Mouse (Mus musculus): Measurements from ENCODE around the gene Dnajc24. TPM values are rescaled to one million over a fixed set of nuclear protein-coding genes. Genes with fewer than 3 reads are reported as not detected.

Dnajc24 gene
- total and polyA plus RNA-seq, 3 experiments: 28.7 to 30.3 TPM; not detected in 1

GRCm38 (mm10) chr2:105963447-105963846 lies 39.9 kb downstream of the Dnajc24 start:
- no peak overlapping the region for H3K9ac ChIP-seq (ENCODE audit: control insufficient read depth, low read depth, low read length, poor library complexity, severe bottlenecking)
- no peaks in the 10 kb centered on the region for H3K27me3 ChIP-seq (ENCODE audit: control insufficient read depth in 1 of 2, insufficient read depth in 2 of 2, low read length in 2 of 2)
- no peak overlapping the region for H3K27ac ChIP-seq (ENCODE audit: control insufficient read depth, low read depth, low read length)
- H3K4me3 ChIP-seq (ENCODE audit: control insufficient read depth in 1 of 2, insufficient read depth in 1 of 2, low read depth in 2 of 2, low read length in 2 of 2): no peak overlapping the region
- no peaks in the 10 kb centered on the region for H3K4me1 ChIP-seq (ENCODE audit: control insufficient read depth in 1 of 2, insufficient read depth in 2 of 2, low read length in 2 of 2)
- H3K79me2 ChIP-seq (ENCODE audit: control insufficient read depth, insufficient read depth, low read length, poor library complexity): no peaks in the 10 kb centered on the region
- no peak for DNase-seq (ENCODE audit: low read depth, low spot score)
- TF ChIP-seq ELF1 (IDR thresholded peaks at IDR 0.05; ENCODE audit: low read depth, low read length) (no peak), HCFC1 (IDR thresholded peaks at IDR 0.05; ENCODE audit: low read depth, low read length) (no peak), ZKSCAN1 (IDR thresholded peaks at IDR 0.05; ENCODE audit: low read depth, low read length) (no peak), MYC (IDR thresholded peaks at IDR 0.05; ENCODE audit: low read depth, low read length) (no peak), TBP (IDR thresholded peaks at IDR 0.05; ENCODE audit: low read depth, low read length) (no peak), ZNF384 (IDR thresholded peaks at IDR 0.05; ENCODE audit: low read depth, low read length) (no peak)
- no peaks in the 10 kb centered on the region for H3K9me3 ChIP-seq (replicated peaks; ENCODE audit: insufficient read depth, low read length)
- peaks cover 0 to 9% of the 10 kb centered on the region in 2 experiments; a peak in 2 of 4 replicates for H3K36me3 ChIP-seq (ENCODE audit: control insufficient read depth in 1 of 2, insufficient read depth in 2 of 2, low read length in 2 of 2)

DNA sequence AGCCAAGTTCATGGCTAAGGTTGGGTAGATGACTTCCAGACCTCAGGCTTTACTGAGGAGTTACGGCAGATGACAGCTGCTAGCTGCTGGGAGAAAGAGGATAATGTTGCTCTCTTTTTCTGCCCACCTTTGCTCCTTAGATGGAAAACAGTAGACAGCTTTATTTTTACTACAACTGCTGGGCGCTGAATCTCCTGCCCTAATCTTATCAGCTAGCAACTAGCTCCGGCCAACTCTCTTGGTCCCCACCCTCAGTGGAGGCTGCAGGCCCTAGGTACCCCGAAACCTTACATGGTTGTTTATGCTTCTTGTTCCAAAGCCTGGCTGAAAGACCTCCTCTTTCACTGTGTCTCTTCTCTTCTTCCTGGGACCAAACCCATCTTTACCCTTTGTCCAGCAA lies 49.5 kb downstream of the Dnajc24 start:
- no peak overlapping the region for H3K4me3 ChIP-seq (ENCODE audit: control insufficient read depth in 1 of 2, insufficient read depth in 1 of 2, low read depth in 2 of 2, low read length in 2 of 2)
- peaks cover 9 to 16% of the 10 kb centered on the region in 2 experiments for H3K4me1 ChIP-seq (ENCODE audit: control insufficient read depth in 1 of 2, insufficient read depth in 2 of 2, low read length in 2 of 2)
- H3K9me3 ChIP-seq (replicated peaks; ENCODE audit: insufficient read depth, low read length): no peaks in the 10 kb centered on the region
- no peak overlapping the region for H3K9ac ChIP-seq (ENCODE audit: control insufficient read depth, low read depth, low read length, poor library complexity, severe bottlenecking)
- no peak for TF ChIP-seq CHD1 (IDR thresholded peaks at IDR 0.05; ENCODE audit: low read depth, low read length)
- no peak for TF ChIP-seq HCFC1 (IDR thresholded peaks at IDR 0.05; ENCODE audit: low read depth, low read length)
- TF ChIP-seq TAL1 (IDR thresholded peaks at IDR 0.05; ENCODE audit: low read length): no peak
- TF ChIP-seq POLR2AphosphoS2 (IDR thresholded peaks at IDR 0.05; ENCODE audit: low read length): no peak
- TF ChIP-seq BHLHE40 (IDR thresholded peaks at IDR 0.05; ENCODE audit: borderline replicate concordance, low read depth, low read length): no peak
- peak; percentile 35; the same call in 1 of the 2 replicates for TF ChIP-seq GATA1 (IDR thresholded peaks at IDR 0.05; ENCODE audit: low read depth, low read length)
- no peak for TF ChIP-seq SIN3A (IDR thresholded peaks at IDR 0.05; ENCODE audit: low read length)
- no peak for TF ChIP-seq USF1 (IDR thresholded peaks at IDR 0.05; ENCODE audit: low read depth, low read length)
- no peaks in the 10 kb centered on the region for H3K27me3 ChIP-seq (ENCODE audit: control insufficient read depth in 1 of 2, insufficient read depth in 2 of 2, low read length in 2 of 2)
- peaks cover 1% of the 10 kb centered on the region; the same call in 1 of the 2 replicates for H3K79me2 ChIP-seq (ENCODE audit: control insufficient read depth, insufficient read depth, low read length, poor library complexity)
- DNase-seq (ENCODE audit: low read depth, low spot score): no peak
- H3K27ac ChIP-seq (ENCODE audit: control insufficient read depth, low read depth, low read length): no peak overlapping the region
- peaks cover 4 to 15% of the 10 kb centered on the region in 2 experiments for H3K36me3 ChIP-seq (ENCODE audit: control insufficient read depth in 1 of 2, insufficient read depth in 2 of 2, low read length in 2 of 2)

DNA sequence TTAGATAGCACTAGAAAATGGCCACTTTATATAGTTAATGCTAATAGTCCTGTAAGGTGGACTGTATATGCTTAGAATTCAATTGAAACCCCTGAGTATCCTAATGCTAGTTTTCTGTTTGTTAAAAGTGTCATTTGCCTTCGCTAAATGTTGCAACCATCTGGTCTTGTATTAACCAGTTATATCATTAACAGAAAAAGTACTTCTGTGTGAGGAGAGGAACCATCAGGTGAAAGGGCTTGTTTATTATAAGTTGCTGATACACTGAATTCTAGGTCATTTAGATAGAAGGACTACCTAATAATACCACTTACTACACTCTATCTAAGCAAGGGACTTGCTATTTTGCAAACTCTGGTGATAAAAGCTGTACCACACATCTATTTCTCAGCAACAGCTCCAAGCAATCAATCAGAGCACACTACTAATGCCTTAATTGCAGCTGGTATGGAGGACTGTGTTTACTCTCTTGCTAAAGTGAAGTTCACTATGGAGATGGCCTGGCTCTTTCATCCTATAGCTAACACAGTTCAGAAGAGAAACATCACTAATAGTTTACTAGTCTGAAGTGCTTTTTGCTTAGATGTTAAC lies 51.9 kb downstream of the Dnajc24 start:
- TF ChIP-seq POLR2A (IDR thresholded peaks at IDR 0.05; ENCODE audit: control insufficient read depth in 1 of 2, insufficient read depth in 1 of 2, low read depth in 1 of 2, low read length in 2 of 2, poor library complexity in 1 of 2) (no peak), CHD2 (IDR thresholded peaks at IDR 0.05; ENCODE audit: low read length) (no peak), TBP (IDR thresholded peaks at IDR 0.05; ENCODE audit: low read depth, low read length) (no peak), NRF1 (IDR thresholded peaks at IDR 0.05; ENCODE audit: insufficient read depth, low read depth, low read length, poor library complexity, severe bottlenecking) (no peak), EP300 (IDR thresholded peaks at IDR 0.05; ENCODE audit: low read depth in 1 of 2, low read length in 2 of 2) (no peak), MXI1 (IDR thresholded peaks at IDR 0.05; ENCODE audit: low read depth, low read length) (no peak)
- Histone ChIP-seq H3K4me1 (ENCODE audit: control insufficient read depth in 1 of 2, insufficient read depth in 2 of 2, low read length in 2 of 2) (peaks cover 9 to 16% of the 10 kb centered on the region in 2 experiments), H3K27me3 (ENCODE audit: control insufficient read depth in 1 of 2, insufficient read depth in 2 of 2, low read length in 2 of 2) (no peaks in the 10 kb centered on the region), H3K36me3 (ENCODE audit: control insufficient read depth in 1 of 2, insufficient read depth in 2 of 2, low read length in 2 of 2) (peaks cover 4 to 15% of the 10 kb centered on the region in 2 experiments), H3K27ac (ENCODE audit: control insufficient read depth, low read depth, low read length) (no peak overlapping the region), H3K4me3 (ENCODE audit: control insufficient read depth in 1 of 2, insufficient read depth in 1 of 2, low read depth in 2 of 2, low read length in 2 of 2) (no peak overlapping the region), H3K9me3 (replicated peaks; ENCODE audit: insufficient read depth, low read length) (no peaks in the 10 kb centered on the region), H3K9ac (ENCODE audit: control insufficient read depth, low read depth, low read length, poor library complexity, severe bottlenecking) (no peak overlapping the region), H3K79me2 (ENCODE audit: control insufficient read depth, insufficient read depth, low read length, poor library complexity) (peaks cover 1% of the 10 kb centered on the region; the same call in 1 of the 2 replicates)
- no peak for DNase-seq (ENCODE audit: low read depth, low spot score)
